Mouse (Mus musculus) C2C12 (cell line): ENCODE data around the gene Sema5b.

Experiments
- CEBPB ChIP-seq: IDR thresholded peaks from one replicate; pipeline ENCODE4 v1.6.1; 2011; ENCODE audit warnings: low read depth, mild to moderate bottlenecking, control low read depth, moderate library complexity
- CTCF ChIP-seq: IDR thresholded peaks from one replicate; pipeline ENCODE4 v1.5.1; 2011; ENCODE audit not compliant: control insufficient read depth, insufficient read depth, insufficient read length
- FOSL1 ChIP-seq: IDR thresholded peaks from one replicate; pipeline ENCODE4 v1.8.0; 2011; ENCODE audit warnings: mild to moderate bottlenecking, low read length; ENCODE audit not compliant: poor library complexity, insufficient read depth, severe bottlenecking
- MAX ChIP-seq: IDR thresholded peaks from one replicate; pipeline ENCODE4 v1.6.1; 2011; ENCODE audit warnings: mild to moderate bottlenecking, control low read depth

- TF ChIP-seq CTCF: no peak
- TF ChIP-seq CEBPB: no peak
- TF ChIP-seq FOSL1: no peak
- TF ChIP-seq MAX: no peak
These were observed 8.4 kb downstream of the Sema5b start for GRCm38 (mm10) chr16:35549354-35549753.
